Mouse (Mus musculus) E14TG2a.4 (cell line): ENCODE data around the gene Zp2.

Experiments used
- CTCF ChIP-seq: conservative IDR thresholded peaks from 2 replicates; pipeline ENCODE4 v1.5.1; 2014; ENCODE audit warnings: low read length
- NANOG ChIP-seq: IDR thresholded peaks from 2 replicates; pipeline ENCODE4 v1.6.1; 2014; ENCODE audit warnings: borderline replicate concordance, low read length, mixed read lengths

DNA sequence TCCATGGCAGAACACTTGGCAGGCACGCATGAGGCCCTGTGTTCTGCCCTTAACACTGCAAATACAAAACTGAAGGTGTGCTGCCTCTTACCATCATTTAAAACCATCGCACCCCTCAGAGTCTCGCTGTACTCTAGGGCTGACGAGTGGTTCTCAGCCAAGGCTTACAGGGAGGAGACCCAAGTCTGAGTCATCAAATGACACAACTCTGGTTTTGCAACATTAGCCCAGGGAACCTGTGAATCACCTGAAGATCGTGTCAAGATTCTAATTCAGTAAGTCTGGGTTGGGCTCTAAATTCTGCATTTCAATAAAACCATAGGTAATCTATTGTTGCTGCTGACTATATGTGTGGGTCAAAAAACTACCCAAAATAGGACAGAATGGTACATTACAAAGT lies 35.5 kb upstream of the Zp2 start:
- TF ChIP-seq CTCF (no peak), NANOG (no peak)
